Mouse (Mus musculus): ENCODE results near the gene Becn1. TPM values are rescaled to one million over a fixed set of nuclear protein-coding genes. Genes with fewer than 3 reads are reported as not detected.
A peak's percentile ranks its signal among the peaks of the same experiment; 100 is the strongest.

Gene Becn1
- polyA plus RNA-seq, 1 experiment from 2014 or later = 175 TPM

- Histone ChIP-seq H3K27me3 (replicated peaks) (peaks cover 55% of the 10 kb centered on the region), H3K9ac (replicated peaks) (no peak overlapping the region), H3K36me3 (peaks cover 7% of the 10 kb centered on the region), H3K4me2 (no peak overlapping the region), H3K4me1 (peaks cover 52% of the 10 kb centered on the region), H3K27ac (replicated peaks) (no peak overlapping the region), H3K4me3 (replicated peaks) (no peak overlapping the region), H3K9me3 (replicated peaks) (no peaks in the 10 kb centered on the region)
- no peak for ATAC-seq (ENCODE audit: low FRiP score)
- 4% methylated on average over 32 of the region's 32 CpGs for WGBS
Observed at GRCm38 (mm10) chr11:101263138-101263988, 38.7 kb downstream of the Becn1 start.

- peaks cover 52% of the 10 kb centered on the region for H3K27me3 ChIP-seq (replicated peaks)
- H3K4me3 ChIP-seq (replicated peaks) = peak overlapping the region; percentile 17
- 1% methylated on average over 24 of the region's 24 CpGs for WGBS
Observed at GRCm38 (mm10) chr11:101262272-101262967, 39.7 kb downstream of the Becn1 start.

GRCm38 (mm10) chr11:101260826-101261380 is 41.2 kb downstream of the Becn1 start:
- Histone ChIP-seq H3K4me3 (replicated peaks) (peak overlapping the region; percentile 49), H3K4me1 (peaks cover 52% of the 10 kb centered on the region), H3K27me3 (replicated peaks) (peaks cover 43% of the 10 kb centered on the region), H3K36me3 (peaks cover 21% of the 10 kb centered on the region), H3K27ac (replicated peaks) (peak overlapping the region; percentile 34; the same call in 1 of the 2 replicates), H3K4me2 (peak overlapping the region; percentile 93), H3K9ac (replicated peaks) (peak overlapping the region; percentile 75), H3K9me3 (replicated peaks) (no peaks in the 10 kb centered on the region)
- under 1% methylated on average over 30 of the region's 30 CpGs for WGBS
- peak; percentile 21; the same call in 1 of the 2 replicates for ATAC-seq (ENCODE audit: low FRiP score)

More at GRCm38 (mm10) chr11:101262272-101262967, 39.7 kb downstream of the Becn1 start:
- Histone ChIP-seq H3K36me3 (peaks cover 13% of the 10 kb centered on the region), H3K4me1 (peaks cover 52% of the 10 kb centered on the region), H3K9ac (replicated peaks) (no peak overlapping the region), H3K4me2 (peak overlapping the region; percentile 34), H3K27ac (replicated peaks) (no peak overlapping the region), H3K9me3 (replicated peaks) (no peaks in the 10 kb centered on the region)
- ATAC-seq (ENCODE audit: low FRiP score) = no peak

GRCm38 (mm10) chr11:101259948-101260825 is 41.9 kb downstream of the Becn1 start, which contains the start of gene Wnk4:
Gene Wnk4 (plus strand): TSS chr11:101260567.
- Histone ChIP-seq H3K27me3 (replicated peaks) (peaks cover 38% of the 10 kb centered on the region), H3K27ac (replicated peaks) (peak within 1 kb of the TSS; percentile 34), H3K9me3 (replicated peaks) (no peaks in the 10 kb centered on the region), H3K4me3 (replicated peaks) (peak within 1 kb of the TSS; percentile 49), H3K36me3 (peaks cover 21% of the 10 kb centered on the region), H3K4me2 (peak within 1 kb of the TSS; percentile 93), H3K4me1 (peaks cover 47% of the 10 kb centered on the region), H3K9ac (replicated peaks) (peak within 1 kb of the TSS; percentile 75)
- peak; percentile 56 for ATAC-seq (ENCODE audit: low FRiP score)
- WGBS = under 1% methylated on average over 43 of the region's 43 CpGs

- 23% methylated on average over 6 of the region's 6 CpGs for WGBS
- Histone ChIP-seq H3K4me3 (replicated peaks) (no peak overlapping the region), H3K36me3 (peaks cover 21% of the 10 kb centered on the region), H3K4me1 (peaks cover 46% of the 10 kb centered on the region), H3K9ac (replicated peaks) (no peak overlapping the region), H3K4me2 (peak overlapping the region; percentile 93), H3K9me3 (replicated peaks) (no peaks in the 10 kb centered on the region), H3K27me3 (replicated peaks) (peaks cover 31% of the 10 kb centered on the region), H3K27ac (replicated peaks) (peak overlapping the region; percentile 34; the same call in 1 of the 2 replicates)
- ATAC-seq (ENCODE audit: low FRiP score) = no peak
Observed at GRCm38 (mm10) chr11:101259261-101259712, 42.8 kb downstream of the Becn1 start.

- Histone ChIP-seq H3K4me3 (replicated peaks) (no peak overlapping the region), H3K36me3 (peaks cover 21% of the 10 kb centered on the region), H3K4me2 (no peak overlapping the region), H3K4me1 (peaks cover 40% of the 10 kb centered on the region), H3K27ac (replicated peaks) (no peak overlapping the region), H3K27me3 (replicated peaks) (peaks cover 11% of the 10 kb centered on the region), H3K9me3 (replicated peaks) (no peaks in the 10 kb centered on the region), H3K9ac (replicated peaks) (no peak overlapping the region)
- ATAC-seq (ENCODE audit: low FRiP score) = no peak
- 92% methylated on average over 13 of the region's 13 CpGs for WGBS
Observed at GRCm38 (mm10) chr11:101255826-101256775, 46.0 kb downstream of the Becn1 start.

- no peaks in the 10 kb centered on the region for H3K9me3 ChIP-seq (replicated peaks)
- peaks cover 19% of the 10 kb centered on the region for H3K4me1 ChIP-seq
- H3K36me3 ChIP-seq = peaks cover 16% of the 10 kb centered on the region
- H3K4me2 ChIP-seq = peak within 1 kb of the TSS; percentile 96
- H3K27me3 ChIP-seq (replicated peaks) = peaks cover 5% of the 10 kb centered on the region; the same call in 1 of the 2 replicates
- peak within 1 kb of the TSS; percentile 98 for H3K9ac ChIP-seq (replicated peaks)
- peak within 1 kb of the TSS; percentile 94 for H3K4me3 ChIP-seq (replicated peaks)
- H3K27ac ChIP-seq (replicated peaks) = peak within 1 kb of the TSS; percentile 93
- peak; percentile 85 for ATAC-seq (ENCODE audit: low FRiP score)
- WGBS = 0% methylated on average over 38 of the region's 40 CpGs
Observed at GRCm38 (mm10) chr11:101253613-101254389, 48.3 kb downstream of the Becn1 start, which contains the start of gene Vps25. Gene Vps25 (plus strand): TSS chr11:101253707.

- H3K4me1 ChIP-seq = peaks cover 19% of the 10 kb centered on the region
- peak overlapping the region; percentile 93 for H3K27ac ChIP-seq (replicated peaks)
- H3K27me3 ChIP-seq (replicated peaks) = peaks cover 6% of the 10 kb centered on the region
Observed at GRCm38 (mm10) chr11:101252941-101253340, 49.1 kb downstream of the Becn1 start.

GRCm38 (mm10) chr11:101251031-101251430 is 51.1 kb downstream of the Becn1 start:
- H3K9ac ChIP-seq (replicated peaks) = no peak overlapping the region
- no peak overlapping the region for H3K4me2 ChIP-seq
- H3K27ac ChIP-seq (replicated peaks) = no peak overlapping the region
- no peak overlapping the region for H3K4me3 ChIP-seq (replicated peaks)
- H3K4me1 ChIP-seq = peaks cover 29% of the 10 kb centered on the region
- no peak for ATAC-seq (ENCODE audit: low FRiP score)
- 74% methylated on average over 2 of the region's 2 CpGs for WGBS
- H3K9me3 ChIP-seq (replicated peaks) = no peaks in the 10 kb centered on the region
- H3K27me3 ChIP-seq (replicated peaks) = peaks cover 17% of the 10 kb centered on the region
- peaks cover 2% of the 10 kb centered on the region; the same call in 1 of the 2 replicates for H3K36me3 ChIP-seq

More at GRCm38 (mm10) chr11:101252941-101253340, 49.1 kb downstream of the Becn1 start:
- H3K4me3 ChIP-seq (replicated peaks) = peak overlapping the region; percentile 94
- H3K9me3 ChIP-seq (replicated peaks) = no peaks in the 10 kb centered on the region
- peaks cover 10% of the 10 kb centered on the region for H3K36me3 ChIP-seq
- H3K4me2 ChIP-seq = peak overlapping the region; percentile 96
- H3K9ac ChIP-seq (replicated peaks) = peak overlapping the region; percentile 98
- no peak for ATAC-seq (ENCODE audit: low FRiP score)
- 14% methylated on average over 7 of the region's 7 CpGs for WGBS

All from neural tube, embryonic 15.5 days (tissue).